ENCODE assay signal across 16 mouse cellular contexts in genomic region chr16:31339332-31339731, GRCm38 (mm10). TPM values are rescaled to one million over a fixed set of nuclear protein-coding genes. Genes with fewer than 3 reads are reported as not detected.
"Had no signal": no experiment of that assay in that cellular context is flagged by ENCODE, and none has a peak within 500 bp of the region (broad histone marks: within the 10 kb centered on the region; RNA-seq: fewer than 3 reads in every experiment).

No protein-coding gene starts in this region.

- H3K4me3 ChIP-seq: midbrain, embryonic 10.5 days; neural tube, embryonic 12.5 days; stomach, embryonic 15.5 days had no signal

- H3K9me3 ChIP-seq: midbrain, embryonic 10.5 days; neural tube, embryonic 12.5 days; stomach, embryonic 15.5 days had no signal

- H3K36me3 ChIP-seq: midbrain, embryonic 10.5 days; neural tube, embryonic 12.5 days; stomach, embryonic 15.5 days had no signal

- H3K4me2 ChIP-seq: lung, embryonic 14.5 days; neural tube, embryonic 12.5 days; stomach, embryonic 15.5 days had no signal

- H3K4me1 ChIP-seq: stomach, embryonic 15.5 days had no signal

- H3K27me3 ChIP-seq: neural tube, embryonic 12.5 days had no signal

- DNase-seq: lung, adult 18-20 months; lung, embryonic 14.5 days; lung, postnatal 10 days; lung, postnatal 4 days; midbrain, embryonic 14.5 days; right cerebral cortex, postnatal 14 days; thymus, adult 2 months; thymus, postnatal 25 days; thymus, postnatal 4 days had no signal

- ATAC-seq: midbrain, embryonic 16.5 days had no signal

- H3K9ac ChIP-seq: lung, embryonic 14.5 days; neural tube, embryonic 12.5 days; stomach, embryonic 15.5 days had no signal

- H3K27ac ChIP-seq: midbrain, embryonic 10.5 days; neural tube, embryonic 12.5 days; stomach, embryonic 15.5 days; stomach, postnatal 0 days had no signal

RNA-seq across cellular contexts. Expression of gene Apod, which starts 24.7 kb away (rescaled TPM):
- total RNA-seq: megakaryocyte-erythroid progenitor cell, adult 5-6 weeks had no signal
- polyA plus RNA-seq: liver, embryonic 16.5 days; lung, embryonic 14.5 days had no signal
